Comparison of ENCODE assay signal across 19 mouse cellular contexts in genomic region chr17:13687656-13688055, GRCm38 (mm10).
DNase-seq lines count a peak whose midpoint lies in the region; ATAC-seq and TF ChIP-seq lines count a peak whose summit lies in the region.
"Had no signal": no experiment of that assay in that cellular context is flagged by ENCODE, and none has a peak within 500 bp of the region (broad histone marks: within the 10 kb centered on the region; RNA-seq: fewer than 3 reads in every experiment).

No protein-coding gene starts in this region.

- no peak for TF ChIP-seq CTCF in liver, postnatal 0 days (IDR thresholded peaks at IDR 0.05; ENCODE audit: low read depth)

- 86% methylated on average over 1 of the region's 1 CpGs for WGBS in embryonic facial prominence, embryonic 14.5 days
- WGBS in embryonic facial prominence, embryonic 10.5 days = 92% methylated on average over 1 of the region's 1 CpGs
- 63% methylated on average over 1 of the region's 1 CpGs for WGBS in liver, postnatal 0 days (ENCODE audit: insufficient replicate concordance)

- no peak for ATAC-seq in embryonic facial prominence, embryonic 14.5 days (ENCODE audit: low read depth)
- no peak for ATAC-seq in liver, postnatal 0 days
- ATAC-seq: activated CD4-positive, CD25-positive, alpha-beta regulatory T cell, adult 4 months; inflammation-experienced regulatory T-cells, adult 6 months had no signal

- H3K9me3 ChIP-seq in embryonic facial prominence, embryonic 14.5 days (ENCODE audit: control insufficient read depth, low read length) = no peaks in the 10 kb centered on the region
- no peaks in the 10 kb centered on the region for H3K9me3 ChIP-seq in embryonic facial prominence, embryonic 10.5 days
- no peaks in the 10 kb centered on the region for H3K9me3 ChIP-seq in liver, postnatal 0 days (ENCODE audit: low read length)
- H3K9me3 ChIP-seq: heart, embryonic 13.5 days; limb, embryonic 13.5 days; midbrain, embryonic 12.5 days had no signal

- H3K4me2 ChIP-seq in embryonic facial prominence, embryonic 14.5 days (ENCODE audit: low read depth, low read length) = no peak overlapping the region
- H3K4me2 ChIP-seq in liver, postnatal 0 days (ENCODE audit: low read depth, low read length) = no peak overlapping the region
- H3K4me2 ChIP-seq: heart, embryonic 13.5 days; limb, embryonic 13.5 days; midbrain, embryonic 12.5 days had no signal

- H3K27ac ChIP-seq in embryonic facial prominence, embryonic 14.5 days (replicated peaks; ENCODE audit: low read depth, low read length) = no peak overlapping the region
- no peak overlapping the region for H3K27ac ChIP-seq in embryonic facial prominence, embryonic 10.5 days (replicated peaks)
- no peak overlapping the region for H3K27ac ChIP-seq in liver, postnatal 0 days (ENCODE audit: low read depth)
- H3K27ac ChIP-seq: heart, embryonic 13.5 days; limb, embryonic 13.5 days; midbrain, embryonic 12.5 days had no signal

- H3K4me1 ChIP-seq in embryonic facial prominence, embryonic 14.5 days (ENCODE audit: control insufficient read depth, insufficient read depth, low read length) = peaks cover 15% of the 10 kb centered on the region
- H3K4me1 ChIP-seq in embryonic facial prominence, embryonic 10.5 days = peaks cover 24% of the 10 kb centered on the region
- peaks cover 22% of the 10 kb centered on the region for H3K4me1 ChIP-seq in liver, postnatal 0 days (ENCODE audit: insufficient read depth)

- no peak for TF ChIP-seq EP300 in liver, postnatal 0 days (IDR thresholded peaks at IDR 0.05; ENCODE audit: low read depth)

- no peak overlapping the region for H3K4me3 ChIP-seq in embryonic facial prominence, embryonic 14.5 days (ENCODE audit: low read depth, low read length)
- H3K4me3 ChIP-seq in embryonic facial prominence, embryonic 10.5 days = no peak overlapping the region
- no peak overlapping the region for H3K4me3 ChIP-seq in liver, postnatal 0 days (ENCODE audit: low read depth, low read length)
- H3K4me3 ChIP-seq: heart, embryonic 13.5 days; limb, embryonic 13.5 days; midbrain, embryonic 12.5 days; myocyte had no signal

- H3K9ac ChIP-seq in embryonic facial prominence, embryonic 14.5 days (ENCODE audit: low read depth, low read length) = no peak overlapping the region
- no peak overlapping the region for H3K9ac ChIP-seq in liver, postnatal 0 days (replicated peaks)
- H3K9ac ChIP-seq: heart, embryonic 13.5 days; limb, embryonic 13.5 days; midbrain, embryonic 12.5 days had no signal

- DNase-seq in embryonic facial prominence, embryonic 14.5 days (ENCODE audit: low spot score) = peak; percentile 60
- no peak for DNase-seq in embryonic facial prominence, embryonic 10.5 days (ENCODE audit: low spot score)
- DNase-seq in liver, postnatal 0 days = peak; percentile 45
- no peak for DNase-seq in liver
- DNase-seq in adrenal gland, postnatal 14 days = peak; percentile 73
- DNase-seq in kidney, postnatal 4 days = peak; percentile 37 to 58
- no peak for DNase-seq in frontal cortex, adult 2 months (ENCODE audit: extremely low spot score in 1 of 2, low spot score in 1 of 2)
- DNase-seq in gastrocnemius, postnatal 10 days = no peak
- DNase-seq: cerebellum, adult 9-10 months; gastrocnemius, postnatal 36 days; right cerebral cortex, adult 18-20 months; thymus, postnatal 25 days had no signal

- no peaks in the 10 kb centered on the region for H3K36me3 ChIP-seq in embryonic facial prominence, embryonic 14.5 days (ENCODE audit: control insufficient read depth, insufficient read depth, low read length)
- H3K36me3 ChIP-seq in embryonic facial prominence, embryonic 10.5 days (replicated peaks) = no peaks in the 10 kb centered on the region
- no peaks in the 10 kb centered on the region for H3K36me3 ChIP-seq in liver, postnatal 0 days (replicated peaks; ENCODE audit: insufficient read depth, low read length)
- H3K36me3 ChIP-seq: heart, embryonic 13.5 days; limb, embryonic 13.5 days; midbrain, embryonic 12.5 days had no signal

- H3K27me3 ChIP-seq in embryonic facial prominence, embryonic 14.5 days (replicated peaks; ENCODE audit: control insufficient read depth, insufficient read depth, low read length) = no peaks in the 10 kb centered on the region
- no peaks in the 10 kb centered on the region for H3K27me3 ChIP-seq in embryonic facial prominence, embryonic 10.5 days (replicated peaks; ENCODE audit: low read depth, poor library complexity, severe bottlenecking)
- no peaks in the 10 kb centered on the region for H3K27me3 ChIP-seq in liver, postnatal 0 days (ENCODE audit: insufficient read depth, low read length)
- H3K27me3 ChIP-seq: CH12.LX; heart, embryonic 13.5 days; limb, embryonic 13.5 days; midbrain, embryonic 12.5 days had no signal

Comparison
In these comparisons a context has a peak if more than half of its experiments do, and no peak if none do; other contexts are left out.
1. DNase-seq: peak in embryonic facial prominence, embryonic 14.5 days (single experiment), liver, postnatal 0 days (single experiment), adrenal gland, postnatal 14 days (single experiment) and kidney, postnatal 4 days (2 of 2); none in embryonic facial prominence, embryonic 10.5 days (single experiment), liver (single experiment), frontal cortex, adult 2 months (0 of 2) and gastrocnemius, postnatal 10 days (single experiment).